Mouse (Mus musculus) lung, postnatal 0 days (tissue): Measurements from ENCODE around the gene Cdipt.

ENCODE experiments used
- CTCF ChIP-seq: IDR thresholded peaks from 2 replicates; pipeline ENCODE4 v1.5.1; 2016; ENCODE audit warnings: antibody characterized with exemption, mild to moderate bottlenecking
- EP300 ChIP-seq: IDR thresholded peaks from 2 replicates; pipeline ENCODE4 v1.6.1; 2016; ENCODE audit warnings: antibody characterized with exemption, mild to moderate bottlenecking, control low read depth

DNA sequence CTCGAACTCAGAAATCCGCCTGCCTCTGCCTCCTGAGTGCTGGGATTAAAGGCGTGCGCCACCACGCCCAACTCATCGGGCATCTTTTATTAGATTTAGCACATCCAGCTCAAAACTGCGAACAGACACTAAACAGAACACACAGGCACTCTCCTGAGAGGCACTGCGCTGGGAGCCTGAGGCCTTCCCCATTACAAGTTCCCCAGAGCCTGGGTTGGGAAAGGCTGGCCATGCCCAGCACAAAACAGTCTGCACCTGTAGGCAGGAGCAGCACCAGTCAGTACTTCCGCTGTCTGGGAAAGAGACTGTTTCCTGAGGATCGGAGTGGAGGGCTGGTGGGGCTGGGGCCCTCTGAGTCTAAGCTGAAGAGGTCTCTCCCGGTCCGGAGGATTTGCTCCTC lies 39.3 kb downstream of the Cdipt start:
- no peak for TF ChIP-seq CTCF
- TF ChIP-seq EP300, result no peak
